Mouse (Mus musculus) heart, embryonic 13.5 days (tissue): Measurements from ENCODE around the gene Birc5. TPM values are rescaled to one million over a fixed set of nuclear protein-coding genes. Genes with fewer than 3 reads are reported as not detected.

Experiments
- ATAC-seq: fragments of 200-750 bp; cut with Nextera tagmentation; 2 replicates; pipeline ENCODE4 v1.8.0; 2017; ENCODE audit warnings: moderate TSS enrichment; ENCODE audit not compliant: insufficient number of reproducible peaks, low FRiP score, low TSS enrichment; ENCODE audit errors: extremely low read depth
- H3K27ac ChIP-seq: fragments of 300-500 bp; sonication (generic); replicated peaks from 2 replicates; pipeline ENCODE4 v1.5.1; 2015; ENCODE audit warnings: moderate library complexity, mild to moderate bottlenecking, inconsistent platforms
- H3K27me3 ChIP-seq: fragments of 300-500 bp; sonication (generic); replicated peaks from 2 replicates; pipeline ENCODE4 v1.6.1; 2015; ENCODE audit warnings: mild to moderate bottlenecking, inconsistent platforms
- H3K36me3 ChIP-seq: fragments of 300-500 bp; sonication (generic); 2 replicates; pipeline ENCODE4 v1.6.1; 2015; ENCODE audit warnings: mild to moderate bottlenecking, inconsistent platforms
- H3K4me1 ChIP-seq: fragments of 300-500 bp; sonication (generic); 2 replicates; pipeline ENCODE4 v1.6.1; 2015; ENCODE audit warnings: inconsistent platforms
- H3K4me2 ChIP-seq: fragments of 300-500 bp; sonication (generic); 2 replicates; pipeline ENCODE4 v1.6.1; 2015; ENCODE audit warnings: inconsistent platforms, mild to moderate bottlenecking, moderate library complexity
- H3K4me3 ChIP-seq: fragments of 300-500 bp; sonication (generic); 2 replicates; pipeline ENCODE4 v1.5.1; 2015; ENCODE audit warnings: moderate library complexity, mild to moderate bottlenecking, inconsistent platforms
- H3K9ac ChIP-seq: fragments of 300-500 bp; sonication (generic); 2 replicates; pipeline ENCODE4 v1.6.1; 2015; ENCODE audit warnings: inconsistent platforms, mild to moderate bottlenecking, moderate library complexity
- H3K9me3 ChIP-seq: fragments of 300-500 bp; sonication (generic); 2 replicates; pipeline ENCODE4 v1.6.1; 2016; ENCODE audit warnings: inconsistent platforms
- WGBS: fragments of 180-500 bp; shearing (Covaris S2); methylation state at CpG from one replicate; pipeline ENCODE4 v1.1.7; 2015; ENCODE audit warnings: mixed read lengths; 5-methylcytosine and 5-hydroxymethylcytosine counted together
- polyA plus RNA-seq: library from polyadenylated mRNA; unstranded; fragments of >200 nt; fragmentation: Nextera tagmentation; extraction: Ambion mirVana; gene quantifications from 2 replicates; pipeline ENCODE4 v1.2.1, GENCODE M21; 2015

Gene Birc5
- polyA plus RNA-seq, 1 experiment from 2014 or later = 228 TPM

DNA sequence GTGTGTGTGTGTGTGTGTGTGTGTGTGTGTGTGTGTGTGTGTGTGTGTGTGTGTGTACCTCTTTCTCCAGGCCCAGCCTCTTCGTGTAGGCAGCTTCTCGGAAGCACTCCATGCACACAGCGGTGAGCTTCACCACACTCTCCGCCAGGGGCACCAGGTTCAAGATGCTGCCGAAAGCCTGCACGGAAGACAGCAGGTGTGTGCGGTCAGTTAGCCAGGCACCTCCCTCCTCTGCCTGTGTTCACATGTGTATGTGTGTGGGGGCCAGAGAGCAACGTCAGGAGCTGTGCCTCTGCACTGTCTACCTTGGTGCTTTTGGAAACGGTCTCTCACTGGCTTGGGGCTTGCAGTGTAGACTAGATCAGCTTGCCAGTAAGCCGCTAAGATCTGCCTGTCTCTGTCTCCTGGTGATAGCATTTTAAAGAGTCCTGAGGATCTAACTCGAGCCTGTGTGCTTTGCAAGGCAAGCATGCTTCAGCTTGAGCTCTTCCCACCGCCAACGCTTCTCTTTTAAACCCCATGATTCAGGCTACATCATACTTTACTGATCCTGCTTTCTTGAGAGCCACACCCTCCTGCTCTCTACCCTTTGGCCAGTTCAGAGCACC lies 32.6 kb upstream of the Birc5 start:
- H3K27ac ChIP-seq = no peak overlapping the region
- peaks cover 99% of the 10 kb centered on the region for H3K36me3 ChIP-seq
- WGBS = 86% methylated on average over 13 of the region's 13 CpGs

DNA sequence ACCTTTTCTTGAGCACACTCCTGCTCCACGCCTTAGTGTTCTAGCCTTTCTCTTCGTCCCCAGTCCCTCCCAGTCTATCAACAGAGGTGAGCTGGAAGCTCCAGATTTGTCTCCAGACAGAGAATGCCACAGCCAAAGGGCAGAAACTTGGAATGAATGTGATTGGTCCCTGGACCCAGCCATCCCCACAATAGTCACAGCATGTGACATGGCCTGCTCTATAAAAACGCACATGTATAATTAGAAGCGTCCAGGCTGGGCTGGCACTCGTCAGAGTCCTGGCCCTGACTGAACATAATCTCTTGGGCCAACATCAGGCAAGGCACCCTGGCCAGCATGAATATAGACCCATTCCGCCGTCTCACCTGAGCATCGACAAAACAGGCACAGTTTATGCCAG lies 30.0 kb upstream of the Birc5 start:
- H3K4me3 ChIP-seq = no peak overlapping the region
- H3K9me3 ChIP-seq = no peaks in the 10 kb centered on the region
- peaks cover 96% of the 10 kb centered on the region for H3K36me3 ChIP-seq
- peak overlapping the region; percentile 59; the same call in 1 of the 2 replicates for H3K9ac ChIP-seq
- H3K27ac ChIP-seq = peak overlapping the region; percentile 76
- H3K27me3 ChIP-seq = no peaks in the 10 kb centered on the region
- H3K4me1 ChIP-seq = peaks cover 60% of the 10 kb centered on the region
- WGBS = 61% methylated on average over 8 of the region's 8 CpGs
- 0 out of 2 replicates have a peak overlapping the region, but pooled peaks have one; percentile 7 for H3K4me2 ChIP-seq
- ATAC-seq = no peak

More for the DNA sequence above, 32.6 kb upstream of the Birc5 start:
- peaks cover 43% of the 10 kb centered on the region for H3K4me1 ChIP-seq
- no peaks in the 10 kb centered on the region for H3K27me3 ChIP-seq
- no peak for ATAC-seq
- no peaks in the 10 kb centered on the region for H3K9me3 ChIP-seq
- H3K4me3 ChIP-seq = no peak overlapping the region
- H3K4me2 ChIP-seq = no peak overlapping the region
- no peak overlapping the region for H3K9ac ChIP-seq

DNA sequence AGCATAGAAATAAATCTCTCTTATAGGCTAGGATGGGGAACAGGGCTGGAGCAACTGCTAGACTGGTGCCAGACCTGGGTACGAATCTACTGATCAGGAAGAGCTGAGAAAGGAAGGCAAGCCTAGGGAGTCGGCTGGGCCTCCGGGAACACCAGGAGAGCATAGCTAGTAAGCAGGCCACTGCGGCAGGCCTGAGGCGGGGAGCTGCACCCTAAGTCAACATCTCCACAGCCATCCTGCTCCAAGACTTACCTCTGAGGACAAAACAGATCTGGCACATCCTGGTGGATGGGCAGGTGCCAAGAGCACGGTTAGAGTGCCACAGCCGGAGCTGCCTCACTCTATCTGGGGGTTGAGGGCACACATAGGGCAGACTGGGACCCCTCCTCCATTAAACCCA lies 28.9 kb upstream of the Birc5 start:
- WGBS = 93% methylated on average over 7 of the region's 7 CpGs
- H3K4me3 ChIP-seq = no peak overlapping the region
- H3K36me3 ChIP-seq = peaks cover 85% of the 10 kb centered on the region
- H3K9me3 ChIP-seq = no peaks in the 10 kb centered on the region
- H3K4me2 ChIP-seq = no peak overlapping the region
- 0 out of 2 replicates have a peak overlapping the region, but pooled peaks have one; percentile 10 for H3K9ac ChIP-seq
- no peaks in the 10 kb centered on the region for H3K27me3 ChIP-seq
- peaks cover 58% of the 10 kb centered on the region for H3K4me1 ChIP-seq
- ATAC-seq = no peak
- peak overlapping the region; percentile 76 for H3K27ac ChIP-seq

DNA sequence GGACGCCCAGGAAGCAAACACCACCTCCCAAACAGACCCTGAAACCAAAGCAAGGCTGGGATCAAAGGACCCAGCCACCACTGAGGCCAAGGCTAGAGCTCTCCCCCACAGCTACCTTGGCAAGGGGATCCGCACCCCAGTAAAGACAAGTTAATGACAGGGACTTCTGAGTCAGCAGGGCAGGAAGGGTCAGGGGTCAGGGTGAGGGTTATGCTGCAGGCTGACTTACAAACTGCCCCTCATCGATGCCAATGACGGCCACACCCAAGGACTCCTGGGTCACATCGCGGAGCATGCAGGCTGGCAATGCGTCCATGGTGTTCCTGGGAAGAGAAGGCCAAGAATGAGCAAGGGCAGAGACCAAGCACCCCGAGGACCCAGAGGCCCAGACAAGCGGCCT lies 27.2 kb upstream of the Birc5 start:
- H3K4me1 ChIP-seq = peaks cover 66% of the 10 kb centered on the region
- no peak for ATAC-seq
- H3K9me3 ChIP-seq = no peaks in the 10 kb centered on the region
- no peaks in the 10 kb centered on the region for H3K27me3 ChIP-seq
- 92% methylated on average over 9 of the region's 9 CpGs for WGBS
- H3K36me3 ChIP-seq = peaks cover 69% of the 10 kb centered on the region
- H3K4me2 ChIP-seq = no peak overlapping the region
- no peak overlapping the region for H3K9ac ChIP-seq
- H3K27ac ChIP-seq = no peak overlapping the region
- H3K4me3 ChIP-seq = no peak overlapping the region

DNA sequence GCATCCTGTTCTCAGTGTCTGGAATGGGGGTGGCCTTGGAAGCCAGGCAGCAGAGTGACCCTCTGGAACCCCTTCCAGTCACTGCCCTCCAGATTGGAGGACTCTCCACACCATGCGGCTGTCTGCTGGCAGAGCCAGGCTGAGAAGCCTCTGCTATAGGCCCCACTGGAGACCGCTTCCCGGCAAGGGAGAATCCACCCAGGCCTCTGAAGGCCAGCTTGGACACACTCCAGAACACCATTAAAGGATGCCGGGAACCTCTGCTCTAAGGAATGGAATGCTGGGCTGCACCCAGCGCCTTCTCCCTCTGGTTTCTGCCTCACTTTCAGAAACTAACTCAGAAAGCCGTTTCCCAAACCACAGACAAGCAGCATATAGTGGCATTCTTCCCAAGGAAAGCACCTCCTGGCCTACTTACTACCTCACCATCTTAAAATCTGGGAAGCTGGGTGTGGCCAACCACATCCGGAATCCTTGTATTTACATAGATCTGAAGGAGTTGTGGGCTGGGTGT lies 26.3 kb upstream of the Birc5 start:
- Histone ChIP-seq H3K27me3 (no peaks in the 10 kb centered on the region), H3K4me3 (0 out of 2 replicates have a peak overlapping the region, but pooled peaks have one; percentile 6), H3K36me3 (peaks cover 60% of the 10 kb centered on the region), H3K4me2 (peak overlapping the region; percentile 28), H3K9ac (peak overlapping the region; percentile 41), H3K27ac (peak overlapping the region; percentile 76), H3K4me1 (peaks cover 75% of the 10 kb centered on the region), H3K9me3 (no peaks in the 10 kb centered on the region)
- WGBS = 59% methylated on average over 7 of the region's 7 CpGs
- ATAC-seq = no peak

DNA sequence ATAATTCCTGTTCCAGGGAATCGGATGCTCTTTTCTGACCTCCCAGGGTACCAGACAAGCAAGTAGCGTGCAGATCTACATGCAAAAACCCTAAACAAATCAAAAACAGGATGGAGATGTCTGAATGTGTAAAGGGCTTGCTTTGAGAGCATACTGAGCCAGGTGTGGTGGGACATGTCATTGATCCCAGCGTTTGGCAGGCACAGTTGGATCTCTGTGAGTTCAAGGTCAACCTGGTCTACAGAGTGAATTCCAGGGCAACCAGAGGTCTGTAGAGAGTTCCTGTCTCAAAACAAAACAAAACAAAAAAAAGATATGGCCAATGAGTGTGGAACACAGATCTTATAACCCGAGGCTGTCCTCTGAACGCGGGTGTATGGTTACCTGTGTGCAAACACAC lies 25.6 kb upstream of the Birc5 start:
- Histone ChIP-seq H3K36me3 (peaks cover 53% of the 10 kb centered on the region), H3K4me1 (peaks cover 79% of the 10 kb centered on the region), H3K9me3 (no peaks in the 10 kb centered on the region), H3K9ac (peak overlapping the region; percentile 41), H3K4me3 (no peak overlapping the region), H3K27ac (peak overlapping the region; percentile 76), H3K27me3 (no peaks in the 10 kb centered on the region), H3K4me2 (peak overlapping the region; percentile 81)
- ATAC-seq = no peak
- WGBS = 86% methylated on average over 6 of the region's 6 CpGs

DNA sequence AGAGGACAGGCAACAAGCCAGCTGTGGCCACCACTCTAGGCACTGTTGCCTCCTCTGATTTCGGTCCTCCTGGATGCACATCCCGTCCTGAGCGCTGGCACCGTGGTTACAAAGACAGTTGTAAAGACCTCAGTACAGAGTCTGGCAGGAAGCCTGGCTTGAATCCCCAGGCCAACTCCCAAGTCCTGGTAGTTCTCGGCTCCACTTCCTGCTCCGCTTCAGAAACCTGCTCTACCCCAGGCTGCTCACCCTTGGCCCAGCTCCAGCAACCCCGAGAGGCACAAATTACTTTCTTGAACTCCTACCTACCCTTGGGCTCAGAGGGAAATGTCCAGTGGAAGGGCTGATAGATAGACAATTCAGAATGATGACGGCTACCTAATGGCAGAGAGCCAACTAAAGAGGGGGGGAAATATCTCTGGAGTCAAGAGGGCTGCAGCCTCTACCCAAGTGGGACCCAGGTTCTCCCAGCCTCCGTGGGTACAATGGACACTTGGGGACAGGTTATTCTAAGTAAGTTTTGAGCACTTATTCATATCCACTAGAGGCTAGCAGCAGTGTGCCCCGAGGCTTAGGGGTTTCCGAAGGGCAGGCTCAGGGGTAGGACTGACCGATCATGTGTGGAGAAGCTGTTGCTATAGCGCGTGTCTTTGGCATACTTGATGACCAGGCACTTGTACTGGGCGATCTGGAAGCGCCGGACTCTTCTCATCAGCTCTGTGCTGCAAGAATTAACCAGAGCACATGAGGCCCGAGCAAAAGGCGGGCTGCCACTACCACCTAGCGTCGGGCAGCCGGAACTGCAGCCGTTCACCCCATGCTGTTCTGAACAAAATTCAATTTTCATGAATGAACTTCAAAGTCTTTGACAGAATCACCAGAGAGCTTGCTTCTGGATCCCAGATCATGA lies 24.7 kb upstream of the Birc5 start:
- peak overlapping the region; percentile 81 for H3K4me2 ChIP-seq
- peaks cover 80% of the 10 kb centered on the region for H3K4me1 ChIP-seq
- no peaks in the 10 kb centered on the region for H3K27me3 ChIP-seq
- H3K27ac ChIP-seq = peak overlapping the region; percentile 98
- WGBS = 13% methylated on average over 23 of the region's 23 CpGs
- ATAC-seq = peak; percentile 19; the same call in 1 of the 2 replicates
- H3K4me3 ChIP-seq = peak overlapping the region; percentile 65
- H3K9me3 ChIP-seq = no peaks in the 10 kb centered on the region
- H3K9ac ChIP-seq = peak overlapping the region; percentile 89
- peaks cover 44% of the 10 kb centered on the region for H3K36me3 ChIP-seq

DNA sequence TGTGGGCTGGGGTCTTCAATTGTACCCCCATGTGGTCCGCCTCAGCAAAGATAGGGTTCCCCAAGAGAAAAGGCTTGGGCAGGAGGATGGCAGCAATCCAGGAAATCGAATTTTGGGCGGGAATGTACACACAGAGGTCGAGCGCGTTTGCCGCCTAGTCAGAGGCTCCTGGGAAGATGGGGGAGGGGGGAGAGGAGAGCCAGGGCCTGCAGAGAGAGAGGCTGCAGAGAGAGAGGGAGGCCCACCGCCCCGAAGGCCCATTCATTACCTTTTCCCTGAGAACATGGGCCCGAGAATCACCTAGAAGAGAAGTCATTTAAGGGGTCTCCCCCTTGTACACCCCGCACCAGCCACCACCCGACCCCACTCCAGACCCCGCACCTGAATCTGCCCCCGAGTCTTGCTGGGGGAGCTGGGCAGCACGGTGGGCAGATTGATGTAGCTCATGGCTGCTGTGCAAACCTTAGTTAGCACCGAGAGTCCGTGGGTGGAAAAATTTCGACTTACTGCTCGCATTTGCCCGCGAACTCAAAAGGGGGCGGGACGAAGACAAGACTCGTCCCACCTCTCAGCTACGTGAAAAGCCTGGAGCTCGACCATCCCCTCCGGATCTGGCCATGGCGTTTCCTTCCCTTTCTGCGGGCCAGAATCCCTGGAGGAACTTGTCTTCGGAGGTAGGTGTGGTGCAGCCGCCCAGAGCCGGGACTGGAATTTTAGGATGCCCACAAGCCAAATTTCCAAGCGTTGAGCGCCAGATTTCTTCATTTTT lies 23.5 kb upstream of the Birc5 start, which contains the start of the genes Afmid and Tk1:
TSS of gene Afmid (plus strand) at position 592 of the 769 bp plus-strand sequence.
TSS of gene Tk1 (minus strand) at position 760 of the 769 bp plus-strand sequence.
- under 1% methylated on average over 34 of the region's 34 CpGs for WGBS
- H3K4me2 ChIP-seq = peak within 1 kb of the TSS; percentile 81
- peaks cover 81% of the 10 kb centered on the region for H3K4me1 ChIP-seq
- H3K27ac ChIP-seq = peak within 1 kb of the TSS; percentile 98
- no peak for ATAC-seq
- peak within 1 kb of the TSS; percentile 89 for H3K9ac ChIP-seq
- H3K9me3 ChIP-seq = no peaks in the 10 kb centered on the region
- no peaks in the 10 kb centered on the region for H3K27me3 ChIP-seq
- H3K4me3 ChIP-seq = peak within 1 kb of the TSS; percentile 65
- H3K36me3 ChIP-seq = peaks cover 32% of the 10 kb centered on the region

DNA sequence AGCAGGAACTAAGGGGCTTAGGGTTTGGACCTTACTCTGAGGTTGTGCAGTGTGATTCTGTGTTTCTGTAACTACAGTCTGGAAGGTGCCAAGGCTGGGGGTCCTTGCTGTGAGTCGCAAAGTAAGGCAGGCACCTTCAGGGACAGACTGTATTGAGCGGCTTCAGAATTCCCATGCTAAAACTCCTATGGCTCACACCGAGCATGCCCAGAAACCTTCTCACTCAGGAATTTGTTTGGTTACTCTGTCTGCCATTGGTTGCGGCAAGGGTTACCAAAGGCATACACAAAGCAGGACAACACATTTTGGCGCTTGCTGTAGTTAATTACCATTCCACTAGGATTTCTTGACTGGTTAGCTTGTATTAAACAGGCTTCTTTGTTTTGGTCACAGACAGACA lies 22.9 kb upstream of the Birc5 start:
- Histone ChIP-seq H3K9ac (peak overlapping the region; percentile 89), H3K36me3 (peaks cover 26% of the 10 kb centered on the region), H3K4me1 (peaks cover 88% of the 10 kb centered on the region), H3K27ac (peak overlapping the region; percentile 98), H3K4me2 (peak overlapping the region; percentile 81), H3K27me3 (no peaks in the 10 kb centered on the region), H3K4me3 (peak overlapping the region; percentile 65), H3K9me3 (no peaks in the 10 kb centered on the region)
- no peak for ATAC-seq
- WGBS = 12% methylated on average over 5 of the region's 5 CpGs

DNA sequence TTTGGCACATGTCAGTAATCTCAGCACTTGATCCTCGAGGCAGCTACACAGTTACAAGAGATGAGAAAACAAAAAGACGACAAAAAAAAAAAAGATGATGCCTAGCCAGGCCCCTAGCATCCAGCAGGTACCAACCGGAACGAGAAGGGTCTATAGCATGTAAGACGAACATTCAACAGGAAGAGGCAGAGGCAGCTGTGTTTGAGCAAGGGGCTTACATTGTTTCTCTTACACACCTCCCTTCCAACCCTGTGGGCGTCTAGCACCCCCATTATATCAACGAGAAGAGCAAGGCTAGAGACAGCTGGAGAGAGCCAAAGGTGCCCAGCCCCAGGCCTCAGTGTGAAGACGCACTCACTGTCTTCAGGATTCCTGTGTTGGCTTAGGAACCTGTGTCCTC lies 22.1 kb upstream of the Birc5 start:
- WGBS = 63% methylated on average over 8 of the region's 8 CpGs
- H3K9ac ChIP-seq = peak overlapping the region; percentile 89

More for the DNA sequence above, 22.1 kb upstream of the Birc5 start:
- peak overlapping the region; percentile 98 for H3K27ac ChIP-seq
- H3K9me3 ChIP-seq = no peaks in the 10 kb centered on the region
- H3K36me3 ChIP-seq = peaks cover 18% of the 10 kb centered on the region
- H3K4me1 ChIP-seq = peaks cover 89% of the 10 kb centered on the region
- H3K4me3 ChIP-seq = peak overlapping the region; percentile 65; the same call in 1 of the 2 replicates
- no peak for ATAC-seq
- H3K4me2 ChIP-seq = peak overlapping the region; percentile 81
- H3K27me3 ChIP-seq = no peaks in the 10 kb centered on the region
